Mouse (Mus musculus) layer of hippocampus, postnatal 36 days (tissue): ENCODE data around the gene Gm364. TPM values are rescaled to one million over a fixed set of nuclear protein-coding genes. Genes with fewer than 3 reads are reported as not detected.
A peak's percentile ranks its signal among the peaks of the same experiment; 100 is the strongest.

Experiments used
- DNase-seq, 2 experiments: peaks; one replicate each; pipeline ENCODE4 v3.0.0; 2022
- total RNA-seq, 2 experiments: library from RNA; stranded (reverse); gene quantifications; 2 replicates each; pipeline ENCODE4 v1.2.3; 2021

Gm364 gene
- not detected for total RNA-seq

DNA sequence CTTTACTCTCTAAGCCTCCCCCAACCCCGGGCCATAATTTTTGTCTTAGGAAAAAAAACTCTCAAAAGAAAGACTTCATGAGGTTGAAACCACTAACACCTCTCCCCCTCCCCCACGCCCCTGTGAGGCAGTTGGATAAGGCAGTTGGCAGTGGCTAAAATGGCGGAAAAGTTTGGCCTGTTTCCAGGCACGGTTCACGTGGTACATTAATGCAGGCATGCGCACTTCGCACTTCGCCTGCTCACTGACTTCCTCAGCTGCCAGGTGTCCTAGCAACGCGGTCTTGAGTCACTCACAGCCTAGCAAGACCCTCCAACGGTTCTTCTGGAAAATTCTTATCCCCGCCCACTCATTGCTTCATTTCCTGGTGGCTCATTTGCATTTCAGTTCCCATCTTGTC is at the start of gene Gm364:
TSS of gene Gm364 (plus strand) at position 386 of the 400 bp plus-strand sequence.
- no peak for DNase-seq

DNA sequence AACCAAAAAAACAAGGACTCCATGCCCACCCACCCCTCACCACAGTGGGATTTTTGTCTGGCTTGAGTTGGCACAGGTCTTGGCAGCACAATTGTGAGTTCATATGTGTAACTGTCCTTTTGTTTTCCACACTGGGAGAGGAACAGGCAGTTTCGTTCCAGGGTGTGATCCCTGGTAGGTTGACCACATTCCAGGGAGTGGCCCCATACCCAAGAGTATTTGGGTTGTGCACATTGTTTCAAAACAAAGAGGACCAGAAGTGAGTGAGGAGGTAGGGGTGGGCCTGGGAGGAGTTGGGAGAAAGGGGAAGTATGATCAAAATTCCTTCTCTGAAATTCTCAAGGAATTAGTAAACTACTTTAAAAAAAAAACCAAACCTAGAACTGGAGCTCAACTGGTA is 49.6 kb upstream of the Gm364 start:
- no peak for DNase-seq

DNA sequence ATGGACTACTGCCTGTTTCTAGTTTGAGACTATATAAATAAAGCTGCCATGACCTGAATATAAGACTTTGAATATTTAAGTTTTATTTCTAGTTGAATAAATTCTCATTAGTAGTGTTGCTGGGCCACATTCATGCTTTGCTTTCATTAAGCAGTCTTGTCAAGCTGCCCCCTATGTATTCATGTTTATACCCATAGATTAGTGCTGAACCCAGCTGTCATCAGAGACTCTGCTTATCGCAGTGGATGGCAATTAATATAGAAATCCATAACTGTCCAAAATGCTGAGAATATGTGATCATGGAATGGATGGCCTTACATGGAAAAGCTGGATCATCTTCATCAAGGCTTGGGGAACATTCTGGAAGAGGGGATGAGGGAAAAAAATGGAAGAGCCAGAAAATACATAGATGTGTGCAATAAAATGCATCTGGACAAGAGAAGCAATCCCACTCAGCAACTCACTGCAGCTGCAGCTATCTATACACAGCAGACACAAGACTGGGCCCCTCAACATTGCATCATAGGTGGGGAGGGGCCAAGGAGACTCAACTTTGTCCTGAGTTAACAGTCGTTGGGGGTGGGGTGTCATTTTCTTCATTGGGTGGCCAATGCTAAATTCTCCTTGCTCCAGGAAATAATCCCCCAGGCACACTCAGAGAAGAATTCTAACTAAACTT is 43.9 kb upstream of the Gm364 start:
- DNase-seq, result no peak

DNA sequence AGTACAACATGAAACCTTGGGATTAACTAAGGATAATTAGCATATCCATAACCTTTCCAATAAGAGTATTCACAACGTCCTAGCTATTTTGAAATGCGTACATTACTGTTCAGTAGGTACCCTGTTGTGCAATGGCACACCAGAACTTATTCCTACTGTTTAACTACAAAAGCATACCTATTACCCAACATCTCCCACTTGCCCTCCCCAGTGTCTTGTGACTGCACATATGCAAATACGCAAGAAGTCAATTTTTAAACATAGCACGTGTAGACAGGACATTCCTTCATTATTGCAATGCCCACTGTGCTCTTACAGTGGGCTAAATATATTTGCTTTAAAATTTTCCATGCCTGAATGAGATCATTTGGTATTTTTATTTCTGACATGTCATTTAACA is 36.0 kb upstream of the Gm364 start:
- no peak for DNase-seq

DNA sequence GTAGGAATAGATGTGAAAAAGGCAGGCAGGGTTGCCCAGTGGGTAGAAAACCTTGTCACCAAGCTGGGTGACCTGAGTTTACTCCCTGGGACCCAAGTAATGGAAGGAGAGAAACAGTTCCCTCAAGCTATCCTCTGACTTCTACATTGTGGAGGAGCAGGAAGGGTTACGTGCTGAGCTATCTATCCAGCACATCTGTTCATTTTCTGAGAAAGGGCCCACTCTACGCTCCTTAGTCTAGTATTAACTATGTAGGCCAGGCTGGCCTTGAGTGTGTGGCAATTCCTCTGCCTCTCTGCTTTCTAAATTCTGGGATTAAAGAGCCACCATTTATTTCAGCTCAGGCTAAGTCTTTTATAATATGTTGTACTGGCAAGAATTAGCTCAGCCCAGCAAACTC is 35.4 kb upstream of the Gm364 start:
- no peak for DNase-seq

DNA sequence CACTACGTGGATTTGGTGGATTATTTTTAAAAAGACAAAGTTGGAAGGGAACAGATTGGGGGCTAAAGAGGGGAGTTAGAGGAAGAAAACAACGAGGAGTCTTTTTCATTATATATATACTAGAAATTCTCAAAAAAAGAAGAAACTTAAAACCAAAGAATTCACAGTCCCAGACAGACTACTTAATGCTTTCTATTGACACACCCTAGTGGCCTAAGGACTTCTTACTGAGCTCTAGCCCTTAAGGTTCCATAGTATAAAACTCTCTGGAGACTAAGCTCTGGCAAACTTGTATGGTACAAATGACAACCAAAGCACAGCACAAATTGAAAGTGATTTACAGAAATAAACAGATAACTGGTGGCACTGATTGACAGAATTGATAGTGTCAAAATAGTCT is 34.9 kb upstream of the Gm364 start:
- no peak for DNase-seq

DNA sequence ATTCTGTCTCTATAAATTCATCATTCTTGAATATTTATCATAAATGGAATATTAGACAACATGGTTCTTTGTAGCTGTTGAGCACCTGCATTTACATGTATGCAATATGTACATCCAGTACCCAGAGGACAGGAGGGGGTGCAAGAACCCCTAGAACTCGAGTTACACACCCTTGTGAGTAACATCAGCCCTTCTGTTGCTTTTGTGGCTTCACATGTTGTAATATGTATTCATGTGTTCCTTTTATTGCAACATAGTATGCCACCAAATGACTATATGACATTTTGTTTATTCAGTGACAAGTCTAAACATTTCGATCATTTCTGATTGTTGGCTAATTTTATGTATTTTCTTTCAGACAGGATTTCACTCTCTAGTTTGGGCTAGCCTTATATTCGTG is 31.9 kb upstream of the Gm364 start:
- DNase-seq, result no peak

DNA sequence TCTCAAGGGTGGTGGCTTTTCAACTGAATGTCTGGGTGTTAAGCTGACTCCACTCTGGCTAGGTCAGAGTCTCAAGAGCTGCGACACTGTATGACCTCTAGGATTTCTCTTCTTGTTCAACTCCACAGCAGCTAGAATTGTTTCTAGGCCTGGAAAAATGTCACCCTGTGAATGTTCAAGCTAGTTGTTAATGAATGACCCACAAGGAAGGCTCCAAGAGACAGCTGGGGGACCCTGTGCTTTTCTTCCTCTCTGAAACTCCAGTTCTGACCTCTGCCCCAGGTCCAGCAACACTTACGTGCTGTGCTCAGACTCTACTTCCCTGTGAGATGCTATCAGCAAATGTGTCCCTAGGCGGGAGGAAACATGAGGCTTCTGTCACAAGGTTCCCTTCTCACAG is 30.4 kb upstream of the Gm364 start:
- DNase-seq, result no peak

DNA sequence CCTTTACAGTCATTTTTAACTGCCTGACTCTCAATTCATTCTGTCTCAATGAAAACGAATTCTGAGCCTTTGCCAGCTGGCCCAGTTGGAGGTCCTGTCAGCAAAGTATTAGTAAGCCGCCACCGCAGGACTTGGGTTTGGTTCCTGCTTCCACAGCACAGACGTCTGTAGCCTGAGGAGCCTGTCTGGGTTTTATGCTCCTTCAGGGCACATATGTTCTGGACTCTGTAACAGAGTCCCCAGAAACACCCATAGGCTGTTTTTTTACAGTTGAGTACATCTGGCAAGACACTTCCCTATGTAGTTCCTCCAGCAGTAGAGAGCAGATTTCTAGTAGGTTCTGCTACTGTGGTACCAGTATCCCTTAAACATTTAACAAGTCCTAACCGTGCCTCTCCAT is 28.0 kb upstream of the Gm364 start:
- DNase-seq, result no peak

DNA sequence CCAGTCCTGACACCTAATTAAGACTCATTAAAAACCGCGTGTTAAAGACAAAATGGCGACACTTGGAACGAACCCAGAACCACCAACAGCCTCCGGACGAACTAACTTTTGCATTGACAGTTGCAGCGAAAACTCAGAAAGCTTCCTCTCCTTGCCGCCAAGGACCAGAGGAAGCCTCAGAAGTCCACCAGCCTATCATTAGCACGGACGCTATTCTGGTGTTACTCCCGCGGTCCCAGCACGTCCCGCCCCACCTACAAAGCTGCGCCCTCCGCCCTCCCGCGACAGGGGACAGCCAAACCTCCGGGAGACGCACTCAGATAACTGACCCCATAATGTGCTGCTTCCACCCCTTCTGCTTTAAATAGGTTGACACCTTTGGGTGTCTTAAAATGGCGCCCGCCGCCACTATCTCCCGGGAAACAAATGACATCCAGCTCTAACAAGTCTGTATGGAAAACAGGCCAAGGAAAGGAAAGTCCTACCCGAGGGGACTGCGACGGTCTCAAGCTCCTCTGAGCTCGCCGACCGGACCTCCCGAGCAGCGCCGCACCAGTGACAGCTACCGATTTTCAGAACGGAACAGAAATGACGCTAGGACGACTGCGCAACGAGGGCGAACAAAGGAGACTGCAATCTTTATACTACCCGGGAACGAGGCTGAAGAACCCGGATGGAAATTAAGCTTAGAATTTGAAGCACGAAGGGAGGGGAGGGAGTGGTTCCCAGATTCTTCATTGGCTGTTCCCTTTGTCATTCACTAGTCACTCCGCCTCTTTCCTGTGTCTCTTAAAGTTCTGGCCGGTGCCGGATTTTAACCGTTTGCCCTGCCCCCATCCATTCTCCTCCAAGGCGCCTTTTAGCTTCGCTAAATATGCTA is 16.3 kb upstream of the Gm364 start, which contains the start of gene Rbmx:
TSS of gene Rbmx (minus strand) at position 670 of the 880 bp plus-strand sequence.
- peak; percentile 73 to 83 for DNase-seq

DNA sequence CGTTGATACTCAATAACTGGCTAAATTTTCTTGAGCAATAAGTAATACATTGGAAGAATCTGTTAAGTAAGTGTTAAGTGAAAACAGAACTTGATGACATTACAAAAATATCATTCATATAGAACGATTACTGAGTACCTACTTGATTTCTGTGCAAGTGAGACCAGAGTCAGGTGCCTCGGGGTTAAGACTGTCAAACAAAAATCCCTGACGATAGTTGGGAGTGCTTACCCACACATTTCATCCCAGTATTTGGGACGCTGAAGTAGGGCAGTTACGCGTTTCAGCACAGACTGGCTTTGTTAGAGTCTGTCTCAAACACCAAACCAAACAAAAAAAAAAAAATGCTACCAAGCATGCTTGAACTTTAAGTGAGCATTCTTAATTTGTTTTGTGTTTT is 15.5 kb upstream of the Gm364 start:
- DNase-seq, result no peak

DNA sequence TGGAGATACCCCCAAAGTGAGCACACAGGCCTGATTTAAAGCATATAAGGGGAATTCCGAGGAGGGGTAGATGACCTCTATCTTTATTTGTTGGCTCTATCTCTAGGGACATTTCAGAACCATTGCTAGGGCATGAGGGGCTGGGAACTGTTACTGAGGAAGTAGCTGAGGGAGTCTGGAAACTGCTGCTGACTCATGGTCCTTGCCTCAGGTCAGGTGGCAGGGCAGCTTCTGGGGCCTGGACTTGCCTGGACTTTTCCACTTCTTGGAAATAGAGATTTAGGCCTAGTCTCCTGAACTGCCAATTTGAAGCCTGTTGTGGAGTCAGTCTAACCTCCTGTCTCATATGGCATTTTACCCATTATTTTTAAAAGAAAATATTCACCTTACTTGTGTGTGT is 7.6 kb upstream of the Gm364 start:
- DNase-seq, result no peak

DNA sequence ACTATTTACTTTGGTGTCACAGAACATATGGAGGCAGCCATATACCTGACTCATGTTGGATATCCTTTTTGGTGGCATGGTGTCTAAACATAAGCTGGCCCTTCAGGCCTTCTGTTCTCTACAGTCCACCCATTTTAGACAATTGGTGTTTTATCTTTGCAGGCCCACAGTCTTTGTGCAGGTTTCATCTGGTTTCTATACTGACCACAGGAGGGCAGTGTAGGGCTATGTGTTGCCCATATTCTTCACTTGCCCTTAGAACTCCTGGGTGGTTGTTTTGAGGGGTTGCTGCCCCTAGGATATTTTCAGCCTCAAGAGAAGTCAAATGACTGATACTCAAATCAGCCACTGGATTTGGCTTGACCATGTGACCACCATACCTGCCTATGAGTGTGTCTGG is 5.3 kb upstream of the Gm364 start:
- DNase-seq, result no peak

DNA sequence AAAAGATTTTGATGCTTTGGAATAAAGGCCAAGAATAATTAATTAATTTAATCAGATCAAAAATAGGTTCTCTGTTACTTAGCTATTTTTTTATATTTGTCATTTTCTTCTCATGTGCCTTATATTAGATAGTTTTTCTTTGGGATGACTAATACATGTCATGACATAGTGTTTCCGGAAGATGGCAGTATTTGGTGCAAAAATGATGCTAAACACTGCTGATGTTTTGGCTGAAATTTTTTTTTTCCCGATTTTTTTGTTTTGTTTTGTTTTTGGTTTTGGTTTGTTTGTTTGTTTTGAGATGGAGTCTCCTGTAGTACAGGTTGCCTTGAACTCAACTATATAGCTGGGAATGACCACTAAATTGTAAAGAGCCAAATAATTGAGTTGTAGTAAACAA is 22.7 kb downstream of the Gm364 start:
- DNase-seq, result no peak

DNA sequence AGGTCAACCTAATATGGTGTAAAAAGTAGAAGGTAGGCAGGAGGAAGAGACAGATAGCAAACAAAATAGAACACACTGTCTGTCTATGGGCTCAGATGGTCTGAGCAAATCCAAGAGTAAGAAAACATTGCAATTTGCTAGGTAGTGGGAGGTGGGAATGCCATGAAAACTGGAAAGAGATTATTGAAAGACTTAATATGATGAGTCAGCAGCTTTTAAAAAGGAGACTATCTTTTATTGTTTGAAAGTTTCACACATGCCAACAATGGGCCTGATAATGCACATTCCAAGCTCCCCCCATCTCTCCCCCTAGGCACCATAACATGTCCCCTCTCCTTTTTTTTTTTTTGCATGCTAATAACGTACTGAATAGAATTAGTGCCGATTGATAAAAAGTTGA is 24.9 kb downstream of the Gm364 start:
- no peak for DNase-seq

DNA sequence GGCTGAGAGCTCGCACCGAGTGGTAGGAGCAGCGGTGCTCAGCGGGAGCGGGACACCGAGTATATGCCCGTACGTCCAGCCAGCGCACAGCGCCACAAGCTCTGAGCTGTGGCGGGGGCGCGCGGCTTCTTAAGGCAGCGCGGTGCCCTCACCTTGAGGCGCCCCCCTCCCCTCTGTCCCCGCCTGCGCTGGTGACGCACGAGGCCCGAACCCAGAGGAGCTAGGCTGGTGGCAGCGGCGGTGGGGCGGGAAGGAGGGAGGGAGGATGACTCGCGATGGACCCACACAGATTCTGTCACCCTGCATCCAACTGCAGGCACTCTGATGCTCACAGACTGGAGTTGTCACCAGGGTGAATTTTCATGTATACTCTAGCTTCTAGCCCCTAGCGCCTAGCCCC is 94.7 kb downstream of the Gm364 start, which contains the start of gene Gpr101:
TSS of gene Gpr101 (minus strand) at position 124 of the 400 bp plus-strand sequence.
- DNase-seq, result no peak

DNA sequence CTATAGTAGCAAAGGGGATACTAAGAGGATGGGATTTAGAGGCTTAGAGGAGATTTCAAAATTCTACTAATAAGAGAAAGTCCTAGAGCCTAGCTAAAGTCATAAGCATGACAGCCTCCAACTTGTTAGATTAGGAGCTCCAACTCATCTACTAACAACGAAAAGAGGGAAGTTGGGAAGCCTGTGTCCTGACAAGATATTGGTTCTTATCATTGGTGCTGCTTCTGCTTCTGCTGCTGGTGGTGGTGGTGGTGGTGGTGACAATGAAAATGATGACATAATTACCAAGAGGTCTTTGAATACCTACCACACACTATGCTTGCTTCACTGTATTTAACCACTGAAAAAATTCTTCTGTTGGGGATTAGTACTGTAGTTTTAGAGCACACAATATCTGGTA is 97.3 kb downstream of the Gm364 start:
- no peak for DNase-seq

DNA sequence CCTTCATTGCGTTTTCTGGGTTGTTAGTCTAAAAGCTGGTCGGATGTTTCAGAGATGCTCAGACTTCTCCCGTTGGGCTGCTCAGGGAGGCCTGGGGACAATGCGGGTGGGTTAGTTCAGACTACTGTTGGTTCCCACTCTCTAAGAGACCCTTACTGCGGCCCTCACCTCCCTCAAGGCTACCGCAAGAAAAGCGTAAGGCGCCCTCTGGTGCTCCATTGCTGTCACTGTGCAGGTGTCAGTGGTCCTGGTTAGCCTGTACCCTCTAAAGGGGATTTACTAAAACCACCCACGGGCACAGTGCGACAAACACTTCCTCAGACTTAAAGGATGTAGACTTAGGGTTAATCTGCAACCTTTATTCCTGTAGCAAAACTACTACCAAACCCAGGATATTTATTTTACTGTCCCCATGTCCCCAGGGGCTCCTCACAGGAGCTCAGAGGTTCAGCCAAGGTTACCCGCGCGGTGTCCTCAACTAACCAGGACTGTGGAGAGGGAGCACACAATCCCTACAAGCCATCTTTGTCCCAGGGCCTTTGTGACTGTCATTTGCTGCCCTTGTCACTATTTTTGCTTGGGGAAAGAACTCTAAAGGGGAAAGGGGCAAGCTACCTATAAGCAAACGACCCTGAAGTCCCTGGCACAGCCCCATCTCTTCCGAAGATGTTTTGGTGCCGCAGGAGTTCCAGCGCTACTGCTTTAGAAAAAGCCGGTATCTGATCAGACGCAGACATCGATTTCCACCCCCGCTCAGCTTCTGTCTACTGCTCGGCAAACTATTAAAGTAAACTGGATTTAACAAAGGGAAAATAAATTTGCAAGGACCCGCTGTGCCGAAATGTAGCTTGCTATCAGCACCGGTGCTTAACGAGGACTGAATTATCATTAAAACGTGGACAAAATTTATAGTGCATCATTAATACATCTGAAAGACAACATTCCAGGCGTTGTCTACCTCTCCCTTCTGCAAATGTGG is 112.5 kb downstream of the Gm364 start:
- peak in 1 of 2 experiments; percentile 13 for DNase-seq
